Mouse (Mus musculus): Measurements from ENCODE around the gene Nectin4. TPM values are rescaled to one million over a fixed set of nuclear protein-coding genes. Genes with fewer than 3 reads are reported as not detected.

Gene Nectin4
- polyA plus RNA-seq, 1 experiment: 0.08 TPM

DNA sequence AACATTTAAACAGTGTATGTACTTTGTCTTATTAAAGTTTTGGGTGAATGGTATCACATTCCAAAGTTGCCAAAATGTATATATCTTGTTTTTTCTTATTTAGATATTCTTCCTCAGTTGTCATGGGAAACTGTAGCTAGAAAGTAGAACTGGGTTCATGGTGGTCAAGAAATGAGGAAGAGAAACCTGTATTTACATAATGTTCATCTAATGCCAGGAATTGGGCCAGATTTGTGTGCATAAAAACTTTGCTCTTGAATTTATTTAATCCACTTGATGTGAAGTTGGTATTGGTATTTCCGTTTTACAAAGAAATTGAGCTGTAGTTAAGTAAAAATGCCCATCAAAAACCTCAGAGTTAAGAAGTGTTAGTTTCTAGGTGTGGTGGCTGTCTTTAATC, 40.3 kb downstream of the Nectin4 start:
- no peak overlapping the region for H3ac ChIP-seq (ENCODE audit: control insufficient read depth, insufficient read length)
- peaks cover 36% of the 10 kb centered on the region for H3K79me2 ChIP-seq (ENCODE audit: control insufficient read depth, insufficient read depth)
- no peaks in the 10 kb centered on the region for H3K36me3 ChIP-seq (ENCODE audit: control insufficient read depth, insufficient read depth)
- peak overlapping the region; percentile 81 for H3K4me3 ChIP-seq
- H3K27me3 ChIP-seq (ENCODE audit: control insufficient read depth, insufficient read depth, insufficient read length): no peaks in the 10 kb centered on the region
- no peak for TF ChIP-seq USF1 (IDR thresholded peaks at IDR 0.05; ENCODE audit: low read depth)
- TF ChIP-seq MAX (IDR thresholded peaks at IDR 0.05; ENCODE audit: low read depth): no peak
- no peak for TF ChIP-seq MYOD1 (IDR thresholded peaks at IDR 0.05; ENCODE audit: control insufficient read depth in 1 of 3, insufficient read length in 2 of 3, low read depth in 2 of 3)
- no peak for TF ChIP-seq TCF3 (IDR thresholded peaks at IDR 0.05; ENCODE audit: insufficient read length, low read depth)
- no peak for TF ChIP-seq E2F4 (IDR thresholded peaks at IDR 0.05; ENCODE audit: insufficient read depth)
- no peak for TF ChIP-seq SRF (IDR thresholded peaks at IDR 0.05; ENCODE audit: control insufficient read depth, insufficient read length, low read depth)
- peak overlapping the region; percentile 56 for H3K4me2 ChIP-seq (ENCODE audit: low read depth)

DNA sequence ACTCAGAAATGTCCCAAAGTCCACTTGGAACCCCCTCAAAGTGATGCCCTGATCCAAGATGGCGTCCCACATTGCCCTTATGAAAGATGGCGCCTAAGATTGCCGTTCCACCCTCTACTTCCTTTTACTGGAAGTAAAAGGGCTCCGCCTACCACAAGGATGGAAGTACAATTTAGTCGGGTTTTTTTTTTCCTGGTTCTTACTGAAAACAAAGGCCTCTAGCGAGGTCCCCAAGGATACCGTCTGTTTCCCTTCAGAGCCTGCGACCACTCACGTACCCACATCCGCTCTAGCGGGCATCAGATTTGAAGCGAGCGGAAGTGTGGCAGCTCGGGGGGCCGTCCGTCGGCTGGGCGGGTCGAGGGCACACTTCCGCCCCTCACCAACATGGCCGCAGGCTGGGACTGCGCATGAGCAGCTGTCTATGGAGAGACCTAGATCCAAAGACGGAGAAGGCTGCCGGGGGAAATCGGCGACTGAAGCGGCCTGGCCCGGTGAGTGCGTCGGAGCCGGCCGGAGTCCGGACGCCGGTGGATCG, 41.1 kb downstream of the Nectin4 start, which contains the start of gene Usf1:
Gene Usf1, plus strand, starts transcription at position 367 of the 538 bp plus-strand sequence.
- H3K4me2 ChIP-seq (ENCODE audit: low read depth): peak within 1 kb of the TSS; percentile 75
- H3K4me3 ChIP-seq: peak within 1 kb of the TSS; percentile 81
- H3K79me2 ChIP-seq (ENCODE audit: control insufficient read depth, insufficient read depth): peaks cover 37% of the 10 kb centered on the region
- peaks cover 2% of the 10 kb centered on the region for H3K36me3 ChIP-seq (ENCODE audit: control insufficient read depth, insufficient read depth)
- TF ChIP-seq TCF3 (IDR thresholded peaks at IDR 0.05; ENCODE audit: insufficient read length, low read depth) (no peak), MYOG (IDR thresholded peaks at IDR 0.05; ENCODE audit: control insufficient read depth in 1 of 3, insufficient read depth in 1 of 3, insufficient read length in 2 of 3, low read depth in 2 of 3) (peak in 1 of 3 experiments; percentile 13), POLR2A (IDR thresholded peaks at IDR 0.05; ENCODE audit: insufficient read length, low read depth) (peak; percentile 65), POLR2AphosphoS2 (IDR thresholded peaks at IDR 0.05; ENCODE audit: insufficient read length, low read depth) (peak; percentile 70)
- peak within 1 kb of the TSS; percentile 69 for H3ac ChIP-seq (ENCODE audit: control insufficient read depth, insufficient read length)
- H3K27me3 ChIP-seq (ENCODE audit: control insufficient read depth, insufficient read depth, insufficient read length): no peaks in the 10 kb centered on the region

DNA sequence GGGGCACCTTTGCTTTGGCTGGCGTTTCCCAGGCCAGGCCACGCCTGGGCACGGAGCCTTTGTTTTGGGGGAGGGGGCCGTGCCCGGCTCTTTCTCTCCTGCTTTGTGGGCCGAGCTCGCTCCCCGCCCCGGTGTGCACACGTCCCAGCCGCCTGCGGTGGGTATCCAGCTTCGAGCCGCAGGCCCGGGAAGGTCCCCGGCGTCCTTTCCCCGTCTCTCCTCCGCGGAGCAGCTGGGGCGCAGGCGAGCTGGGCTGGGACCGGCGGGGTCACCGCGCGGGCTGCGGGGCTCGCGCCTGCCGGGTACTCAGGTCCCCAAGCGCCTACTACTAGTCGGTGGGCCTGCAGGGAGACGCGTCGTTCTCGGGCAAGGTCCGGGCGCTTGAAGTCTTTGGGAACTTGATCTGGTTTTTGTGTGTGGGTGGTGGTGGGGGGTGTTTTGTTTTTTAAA, 41.6 kb downstream of the Nectin4 start:
- H3K4me2 ChIP-seq (ENCODE audit: low read depth): peak overlapping the region; percentile 75
- peak overlapping the region; percentile 81 for H3K4me3 ChIP-seq
- peak overlapping the region; percentile 69 for H3ac ChIP-seq (ENCODE audit: control insufficient read depth, insufficient read length)
- TF ChIP-seq SRF (IDR thresholded peaks at IDR 0.05; ENCODE audit: control insufficient read depth, insufficient read length, low read depth) (no peak), MYOG (IDR thresholded peaks at IDR 0.05; ENCODE audit: control insufficient read depth in 1 of 3, insufficient read depth in 1 of 3, insufficient read length in 2 of 3, low read depth in 2 of 3) (peak in 1 of 3 experiments; percentile 27)
- peaks cover 7% of the 10 kb centered on the region for H3K36me3 ChIP-seq (ENCODE audit: control insufficient read depth, insufficient read depth)
- H3K27me3 ChIP-seq (ENCODE audit: control insufficient read depth, insufficient read depth, insufficient read length): no peaks in the 10 kb centered on the region
- peaks cover 37% of the 10 kb centered on the region for H3K79me2 ChIP-seq (ENCODE audit: control insufficient read depth, insufficient read depth)

DNA sequence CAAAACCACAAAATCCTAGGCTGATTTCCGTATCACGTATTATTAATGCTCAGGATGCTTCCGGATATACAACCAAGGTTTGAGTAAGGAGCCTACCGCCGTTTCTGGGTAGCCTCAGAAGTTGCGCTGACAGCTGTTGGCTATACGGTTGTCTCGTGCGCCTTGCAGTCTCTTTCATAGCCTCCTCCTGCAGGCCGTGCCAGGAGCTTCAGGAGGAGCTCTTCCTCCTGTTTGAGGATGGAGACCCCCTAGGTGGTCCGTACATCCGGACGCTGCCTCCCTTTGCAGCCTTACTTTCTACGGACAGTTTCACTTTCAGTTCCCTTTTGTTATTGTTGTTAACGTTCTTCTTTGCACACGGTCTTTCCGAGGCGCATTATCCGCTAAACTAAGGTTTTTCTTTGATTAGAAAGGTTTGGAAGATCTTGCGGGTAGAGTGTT, 42.1 kb downstream of the Nectin4 start:
- Histone ChIP-seq H3K4me3 (peak overlapping the region; percentile 81), H3K36me3 (ENCODE audit: control insufficient read depth, insufficient read depth) (peaks cover 9% of the 10 kb centered on the region), H3ac (ENCODE audit: control insufficient read depth, insufficient read length) (peak overlapping the region; percentile 69), H3K4me2 (ENCODE audit: low read depth) (peak overlapping the region; percentile 75), H3K79me2 (ENCODE audit: control insufficient read depth, insufficient read depth) (peaks cover 37% of the 10 kb centered on the region), H3K27me3 (ENCODE audit: control insufficient read depth, insufficient read depth, insufficient read length) (no peaks in the 10 kb centered on the region)
- peak in 1 of 3 experiments; percentile 47 for TF ChIP-seq MYOD1 (IDR thresholded peaks at IDR 0.05; ENCODE audit: control insufficient read depth in 1 of 3, insufficient read length in 2 of 3, low read depth in 2 of 3)
- peak in 1 of 3 experiments; percentile 71 for TF ChIP-seq MYOG (IDR thresholded peaks at IDR 0.05; ENCODE audit: control insufficient read depth in 1 of 3, insufficient read depth in 1 of 3, insufficient read length in 2 of 3, low read depth in 2 of 3)
- no peak for TF ChIP-seq CEBPB (IDR thresholded peaks at IDR 0.05; ENCODE audit: insufficient read depth, poor library complexity, severe bottlenecking)
- TF ChIP-seq TCF3 (IDR thresholded peaks at IDR 0.05; ENCODE audit: insufficient read length, low read depth): no peak
- TF ChIP-seq USF1 (IDR thresholded peaks at IDR 0.05; ENCODE audit: low read depth): no peak
- peak; percentile 45 for TF ChIP-seq POLR2AphosphoS2 (IDR thresholded peaks at IDR 0.05; ENCODE audit: insufficient read length, low read depth)

DNA sequence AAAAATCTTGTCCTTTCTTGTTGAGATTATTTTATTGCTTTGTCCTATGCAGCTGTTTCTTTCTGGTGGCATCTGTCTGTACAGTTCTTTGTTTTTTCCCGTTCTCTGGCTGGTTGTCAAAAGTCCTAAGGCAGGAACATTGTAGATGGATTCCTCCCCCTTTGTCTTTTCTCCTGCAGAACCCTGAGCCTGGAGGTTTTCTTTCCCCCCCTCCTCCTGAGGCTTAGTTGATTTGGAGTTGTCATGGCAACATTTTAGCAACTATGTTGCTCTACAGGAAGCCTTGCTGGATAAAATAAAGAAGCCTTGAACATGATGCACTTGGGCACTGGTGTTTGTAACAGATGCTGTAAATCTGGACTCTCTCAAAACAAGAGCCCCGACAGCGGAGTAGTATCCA, 42.5 kb downstream of the Nectin4 start:
- peaks cover 9% of the 10 kb centered on the region for H3K36me3 ChIP-seq (ENCODE audit: control insufficient read depth, insufficient read depth)
- no peak for TF ChIP-seq MAX (IDR thresholded peaks at IDR 0.05; ENCODE audit: low read depth)
- TF ChIP-seq POLR2AphosphoS2 (IDR thresholded peaks at IDR 0.05; ENCODE audit: insufficient read length, low read depth): no peak
- TF ChIP-seq TCF3 (IDR thresholded peaks at IDR 0.05; ENCODE audit: insufficient read length, low read depth): no peak
- no peak for TF ChIP-seq MYOD1 (IDR thresholded peaks at IDR 0.05; ENCODE audit: control insufficient read depth in 1 of 3, insufficient read length in 2 of 3, low read depth in 2 of 3)
- no peak for TF ChIP-seq SRF (IDR thresholded peaks at IDR 0.05; ENCODE audit: control insufficient read depth, insufficient read length, low read depth)
- no peak for TF ChIP-seq MYOG (IDR thresholded peaks at IDR 0.05; ENCODE audit: control insufficient read depth in 1 of 3, insufficient read depth in 1 of 3, insufficient read length in 2 of 3, low read depth in 2 of 3)
- TF ChIP-seq E2F4 (IDR thresholded peaks at IDR 0.05; ENCODE audit: insufficient read depth): no peak
- TF ChIP-seq POLR2A (IDR thresholded peaks at IDR 0.05; ENCODE audit: insufficient read length, low read depth): no peak
- no peak for TF ChIP-seq USF1 (IDR thresholded peaks at IDR 0.05; ENCODE audit: low read depth)
- TF ChIP-seq CEBPB (IDR thresholded peaks at IDR 0.05; ENCODE audit: insufficient read depth, poor library complexity, severe bottlenecking): no peak
- no peak for TF ChIP-seq TCF12 (IDR thresholded peaks at IDR 0.05; ENCODE audit: insufficient read depth, poor library complexity, severe bottlenecking)
- TF ChIP-seq REST (IDR thresholded peaks at IDR 0.05; ENCODE audit: insufficient read depth, insufficient read length): no peak

More for the DNA sequence above, 42.5 kb downstream of the Nectin4 start:
- Histone ChIP-seq H3ac (ENCODE audit: control insufficient read depth, insufficient read length) (no peak overlapping the region), H3K79me2 (ENCODE audit: control insufficient read depth, insufficient read depth) (peaks cover 37% of the 10 kb centered on the region), H3K4me2 (ENCODE audit: low read depth) (peak overlapping the region; percentile 75), H3K4me3 (peak overlapping the region; percentile 81), H3K27me3 (ENCODE audit: control insufficient read depth, insufficient read depth, insufficient read length) (no peaks in the 10 kb centered on the region)
